Mouse (Mus musculus) macrophage (primary cell): ENCODE measurements around the gene Aamp. TPM values are rescaled to one million over a fixed set of nuclear protein-coding genes. Genes with fewer than 3 reads are reported as not detected.

Source experiments
- H3K27ac ChIP-seq: fragments of 350-480 bp; formaldehyde crosslinking; 2 replicates; pipeline ENCODE4 v1.9.0; 2021
- H3K36me3 ChIP-seq: fragments of 350-480 bp; formaldehyde crosslinking; 2 replicates; pipeline ENCODE4 v1.9.0; 2021; ENCODE audit errors: inconsistent target
- H3K4me3 ChIP-seq: fragments of 350-480 bp; formaldehyde crosslinking; 2 replicates; pipeline ENCODE4 v1.9.0; 2021; ENCODE audit errors: inconsistent target
- H3K79me2 ChIP-seq: fragments of 350-480 bp; formaldehyde crosslinking; 2 replicates; pipeline ENCODE4 v1.9.0; 2021; ENCODE audit errors: inconsistent target
- WGBS: methylation state at CpG from one replicate; pipeline ENCODE4 v1.1.7; 2026; ENCODE audit warnings: inconsistent platforms; ENCODE audit not compliant: missing documents; 5-methylcytosine and 5-hydroxymethylcytosine counted together
- polyA plus RNA-seq: library from polyadenylated mRNA; stranded (reverse); fragments of 250-400 nt; gene quantifications from 3 replicates; pipeline ENCODE4 v1.2.4, GENCODE M21; 2018; ENCODE audit warnings: inconsistent platforms

The Aamp gene
- polyA plus RNA-seq, 1 experiment from 2014 or later = 127 TPM

DNA sequence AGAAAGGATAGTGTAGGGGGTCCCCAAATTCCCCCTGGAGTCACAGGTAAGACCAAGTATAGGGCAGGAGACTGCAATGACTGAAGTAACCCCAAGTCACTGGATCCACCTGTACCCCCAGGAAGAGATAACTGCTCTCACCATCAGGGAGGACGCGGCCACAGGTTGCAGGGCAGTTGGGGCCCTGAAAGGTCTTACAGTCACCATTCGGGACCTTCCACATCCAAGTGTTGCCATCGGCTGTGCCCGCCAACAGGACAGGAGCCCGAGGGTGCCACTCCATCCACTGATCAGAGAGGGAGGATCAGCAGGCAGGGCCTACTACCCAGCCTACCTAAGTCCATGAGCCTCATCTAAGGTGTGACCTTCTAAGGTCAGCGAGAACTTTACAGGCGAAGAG, 2.7 kb downstream of the Aamp start:
- peaks cover 38% of the 10 kb centered on the region for H3K36me3 ChIP-seq
- H3K4me3 ChIP-seq = no peak overlapping the region
- H3K79me2 ChIP-seq = peaks cover 28% of the 10 kb centered on the region
- 88% methylated on average over 8 of the region's 8 CpGs for WGBS
- H3K27ac ChIP-seq = no peak overlapping the region

DNA sequence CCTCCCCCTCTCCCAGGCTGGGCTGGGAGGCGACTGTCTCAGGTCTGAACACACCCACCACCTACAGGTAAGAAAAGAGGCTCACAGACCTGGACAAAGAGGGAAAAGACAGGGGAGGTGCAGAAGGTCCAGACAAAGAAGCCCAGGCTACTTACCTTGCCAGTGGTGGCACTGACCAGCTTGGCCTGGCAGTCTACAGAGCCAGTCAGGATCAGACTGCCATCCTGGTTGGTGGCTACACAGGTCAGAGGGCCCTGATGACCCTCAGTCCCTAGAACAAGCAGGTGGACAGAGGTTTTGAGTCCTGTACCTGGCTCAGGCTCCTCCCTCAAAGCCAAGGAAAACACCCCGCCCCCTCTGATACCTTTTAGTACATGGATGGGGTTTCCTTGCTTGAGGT, 3.2 kb downstream of the Aamp start:
- Histone ChIP-seq H3K36me3 (peaks cover 38% of the 10 kb centered on the region), H3K27ac (no peak overlapping the region), H3K79me2 (peaks cover 28% of the 10 kb centered on the region), H3K4me3 (no peak overlapping the region)
- 93% methylated on average over 2 of the region's 2 CpGs for whole genome bisulfite sequencing

- Histone ChIP-seq H3K27ac (no peak overlapping the region), H3K4me3 (no peak overlapping the region), H3K36me3 (peaks cover 38% of the 10 kb centered on the region), H3K79me2 (peaks cover 28% of the 10 kb centered on the region)
- whole genome bisulfite sequencing = 94% methylated on average over 14 of the region's 14 CpGs
Observed at GRCm38 (mm10) chr1:74280591-74281325, 3.8 kb downstream of the Aamp start.

GRCm38 (mm10) chr1:74278988-74279387, 5.5 kb downstream of the Aamp start:
- Histone ChIP-seq H3K27ac (no peak overlapping the region), H3K4me3 (no peak overlapping the region), H3K79me2 (peaks cover 24% of the 10 kb centered on the region), H3K36me3 (peaks cover 38% of the 10 kb centered on the region)
- 94% methylated on average over 11 of the region's 11 CpGs for WGBS

GRCm38 (mm10) chr1:74278538-74278937, 6.0 kb downstream of the Aamp start, which contains the start of gene Gpbar1:
Gene Gpbar1, plus strand, starts transcription at chr1:74278550.
- Histone ChIP-seq H3K4me3 (no peak within 1 kb of the TSS), H3K36me3 (peaks cover 38% of the 10 kb centered on the region)
- WGBS = 93% methylated on average over 10 of the region's 10 CpGs

GRCm38 (mm10) chr1:74277883-74278537, 6.5 kb downstream of the Aamp start:
- H3K27ac ChIP-seq = no peak overlapping the region
- peaks cover 35% of the 10 kb centered on the region for H3K36me3 ChIP-seq
- no peak overlapping the region for H3K4me3 ChIP-seq
- 87% methylated on average over 8 of the region's 8 CpGs for WGBS
- peaks cover 14% of the 10 kb centered on the region for H3K79me2 ChIP-seq

More at GRCm38 (mm10) chr1:74278538-74278937, 6.0 kb downstream of the Aamp start, which contains the start of gene Gpbar1:
- Histone ChIP-seq H3K27ac (no peak within 1 kb of the TSS), H3K79me2 (peaks cover 19% of the 10 kb centered on the region)

DNA sequence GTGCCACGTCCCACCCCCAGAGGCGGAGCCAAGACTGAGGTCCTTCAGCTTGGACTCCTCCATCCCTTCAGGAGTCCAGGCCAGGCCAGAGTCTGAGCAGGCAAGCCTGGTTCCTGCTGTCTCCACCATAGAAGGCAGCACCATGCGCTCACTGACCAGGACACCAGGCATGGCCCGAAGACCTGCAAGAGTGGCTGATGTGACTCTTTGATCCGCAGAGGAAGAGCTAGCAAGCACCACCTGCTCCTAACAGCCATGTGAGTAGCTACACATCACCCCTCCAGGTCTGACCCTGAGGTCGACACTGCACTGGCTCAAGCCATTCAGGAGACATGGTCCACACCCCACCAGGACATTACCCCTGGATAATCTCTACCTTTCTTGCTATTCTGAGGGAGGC, 7.5 kb downstream of the Aamp start:
- Histone ChIP-seq H3K79me2 (peaks cover 4% of the 10 kb centered on the region; the same call in 1 of the 2 replicates), H3K4me3 (no peak overlapping the region), H3K36me3 (peaks cover 26% of the 10 kb centered on the region), H3K27ac (no peak overlapping the region)
- WGBS = 83% methylated on average over 6 of the region's 6 CpGs

DNA sequence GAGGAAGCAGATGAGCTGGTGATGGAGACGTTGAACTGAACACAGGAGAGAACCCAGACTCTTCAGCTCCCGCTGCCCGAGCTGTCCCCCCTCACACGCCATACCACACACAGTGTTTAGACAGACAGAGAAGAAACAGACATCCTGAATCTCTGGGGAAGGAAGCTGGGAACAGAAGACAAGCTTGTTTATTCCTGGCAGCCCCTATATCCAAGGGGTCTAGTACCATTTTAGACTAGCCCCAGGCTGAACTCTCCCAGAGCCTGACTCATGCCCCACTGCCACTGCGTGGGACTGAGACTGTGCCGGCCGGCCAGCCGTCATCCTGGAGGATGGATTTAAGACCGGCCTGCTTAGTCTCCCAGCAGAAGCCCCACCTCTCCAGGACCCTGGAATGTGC, 9.5 kb downstream of the Aamp start:
- WGBS = 42% methylated on average over 9 of the region's 9 CpGs
- Histone ChIP-seq H3K4me3 (no peak overlapping the region), H3K36me3 (peaks cover 5% of the 10 kb centered on the region; the same call in 1 of the 2 replicates)

DNA sequence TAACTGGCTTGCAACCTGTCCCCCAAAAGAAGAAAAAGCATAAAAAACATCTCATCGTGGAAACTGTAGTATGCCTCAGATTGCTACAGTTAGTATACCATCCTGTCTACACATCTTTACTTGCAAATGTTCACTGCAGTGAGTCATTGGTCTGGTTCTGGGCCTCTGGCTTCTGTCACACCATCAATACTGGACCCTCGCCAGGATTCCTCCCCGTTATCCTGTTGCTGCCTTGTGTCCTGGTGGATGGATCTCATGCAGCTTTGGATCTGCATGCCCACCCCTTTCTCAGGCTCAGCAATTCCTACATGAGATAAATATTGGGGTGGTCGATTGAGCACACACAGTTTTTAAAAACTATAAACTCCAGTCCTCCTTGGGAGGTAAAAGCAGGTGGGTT, 12.9 kb downstream of the Aamp start:
- Histone ChIP-seq H3K27ac (no peak overlapping the region), H3K36me3 (peaks cover 26% of the 10 kb centered on the region), H3K4me3 (no peak overlapping the region), H3K79me2 (no peaks in the 10 kb centered on the region)
- WGBS = 100% methylated on average over 3 of the region's 4 CpGs

More for the DNA sequence above, 9.5 kb downstream of the Aamp start:
- Histone ChIP-seq H3K27ac (no peak overlapping the region), H3K79me2 (no peaks in the 10 kb centered on the region)

DNA sequence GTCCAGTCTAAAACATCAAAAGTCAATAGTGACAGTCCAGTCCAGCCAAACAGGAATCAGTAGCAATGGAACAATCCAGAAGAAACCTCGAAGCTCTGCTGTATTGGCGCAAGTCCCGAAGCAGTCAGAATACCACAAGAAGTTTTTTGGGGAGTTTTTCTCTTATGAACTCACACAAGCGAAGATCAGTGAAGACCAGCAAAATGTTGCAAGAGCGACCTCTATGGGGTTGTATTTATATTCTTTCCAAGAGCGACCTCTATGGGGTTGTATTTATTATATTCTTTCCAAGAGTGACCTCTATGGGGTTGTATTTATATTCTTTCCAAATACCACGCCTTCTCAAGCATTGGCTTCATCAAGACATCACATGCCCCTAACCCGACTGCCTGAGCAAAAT, 15.8 kb downstream of the Aamp start:
- peaks cover 55% of the 10 kb centered on the region for H3K36me3 ChIP-seq
- WGBS = 76% methylated on average over 8 of the region's 8 CpGs
- no peaks in the 10 kb centered on the region; the same call in 1 of the 2 replicates for H3K79me2 ChIP-seq
- H3K27ac ChIP-seq = no peak overlapping the region
- H3K4me3 ChIP-seq = no peak overlapping the region

DNA sequence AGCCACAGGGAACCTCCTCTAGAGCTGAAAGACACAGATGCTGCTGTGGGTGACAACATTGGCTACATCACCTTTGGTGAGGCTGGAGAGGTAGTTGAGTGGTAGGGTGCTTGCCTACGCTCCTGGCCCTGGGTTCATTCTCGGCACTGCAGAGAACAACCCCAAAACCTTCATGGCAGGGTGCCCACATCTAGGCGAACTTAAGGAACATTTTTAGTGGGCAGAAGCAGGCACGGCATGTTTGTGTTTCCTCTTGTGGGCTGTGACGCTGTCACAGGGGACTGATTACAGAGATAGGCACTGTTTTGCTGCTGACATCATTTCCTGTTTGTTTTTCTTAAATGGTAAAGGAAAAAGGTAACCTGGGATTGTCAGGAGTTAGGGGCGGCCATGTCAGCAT, 22.0 kb downstream of the Aamp start:
- Histone ChIP-seq H3K79me2 (peaks cover 54% of the 10 kb centered on the region), H3K27ac (no peak overlapping the region), H3K36me3 (peaks cover 97% of the 10 kb centered on the region), H3K4me3 (no peak overlapping the region)
- WGBS = 69% methylated on average over 6 of the region's 6 CpGs

DNA sequence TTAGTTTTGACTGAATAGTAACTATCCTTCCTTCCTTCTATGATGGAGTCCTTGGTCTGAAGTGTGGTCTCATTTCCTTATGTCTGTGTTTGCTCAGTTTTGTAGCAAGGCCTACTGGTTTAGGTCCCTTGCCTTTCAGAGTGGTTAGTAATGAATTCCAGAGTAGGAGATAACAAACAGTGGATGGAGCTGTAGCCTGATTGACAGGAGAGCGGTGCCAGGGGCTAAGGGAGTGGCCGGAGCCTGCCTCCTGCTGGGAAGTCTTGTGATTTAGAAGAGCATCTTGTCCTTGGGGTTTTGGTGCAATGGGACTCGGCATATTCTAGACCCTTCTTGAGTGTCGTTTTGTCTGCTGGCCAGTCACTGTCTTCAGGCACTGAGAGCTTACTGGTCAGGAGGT, 27.8 kb downstream of the Aamp start:
- no peak overlapping the region for H3K27ac ChIP-seq
- H3K4me3 ChIP-seq = no peak overlapping the region
- H3K79me2 ChIP-seq = peaks cover 100% of the 10 kb centered on the region
- WGBS = 95% methylated on average over 4 of the region's 4 CpGs
- peaks cover 97% of the 10 kb centered on the region for H3K36me3 ChIP-seq

- Histone ChIP-seq H3K36me3 (peaks cover 97% of the 10 kb centered on the region), H3K27ac (no peak overlapping the region), H3K4me3 (no peak overlapping the region), H3K79me2 (peaks cover 100% of the 10 kb centered on the region)
- WGBS = 96% methylated on average over 8 of the region's 8 CpGs
Observed at GRCm38 (mm10) chr1:74255704-74256345, 28.7 kb downstream of the Aamp start.

GRCm38 (mm10) chr1:74250096-74250495, 34.4 kb downstream of the Aamp start:
- no peak overlapping the region for H3K4me3 ChIP-seq
- 41% methylated on average over 4 of the region's 4 CpGs for WGBS
- H3K27ac ChIP-seq = peak overlapping the region; percentile 96
- peaks cover 54% of the 10 kb centered on the region for H3K36me3 ChIP-seq
- peaks cover 92% of the 10 kb centered on the region for H3K79me2 ChIP-seq
